Mouse (Mus musculus): ENCODE data around the gene Cdh13. TPM values are rescaled to one million over a fixed set of nuclear protein-coding genes. Genes with fewer than 3 reads are reported as not detected.

Gene Cdh13
- 23.6 and 53.0 TPM in 2 replicates for polyA plus RNA-seq (2012; rRNA removed; ENCODE audit: low replicate concordance)

DNA sequence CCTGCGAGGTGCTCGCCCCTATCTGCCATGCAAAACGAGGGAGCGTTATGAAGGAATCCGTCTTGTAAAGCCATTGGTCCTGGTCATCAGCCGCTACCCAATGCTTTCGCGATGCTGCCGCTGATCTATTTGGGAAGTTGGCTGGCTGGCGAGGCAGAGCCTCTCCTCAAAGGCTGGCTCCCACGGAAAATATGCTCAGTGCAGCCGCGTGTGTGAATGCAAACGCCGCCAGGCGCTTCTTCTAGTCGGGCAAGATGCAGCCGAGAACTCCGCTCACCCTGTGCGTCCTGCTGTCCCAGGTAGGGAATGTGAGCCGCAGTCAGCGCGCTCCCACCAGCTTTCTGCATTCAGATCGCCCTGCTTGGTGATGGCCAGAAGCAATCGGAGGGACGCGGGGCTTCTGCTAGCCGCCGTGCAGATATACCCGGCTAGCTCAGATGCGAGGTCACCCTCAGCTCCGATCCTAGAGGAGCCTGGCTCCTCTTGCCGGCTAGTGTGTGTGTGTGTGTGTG, at the start of gene Cdh13:
TSS of gene Cdh13 (plus strand) at position 134 of the 512 bp plus-strand sequence.

DNA sequence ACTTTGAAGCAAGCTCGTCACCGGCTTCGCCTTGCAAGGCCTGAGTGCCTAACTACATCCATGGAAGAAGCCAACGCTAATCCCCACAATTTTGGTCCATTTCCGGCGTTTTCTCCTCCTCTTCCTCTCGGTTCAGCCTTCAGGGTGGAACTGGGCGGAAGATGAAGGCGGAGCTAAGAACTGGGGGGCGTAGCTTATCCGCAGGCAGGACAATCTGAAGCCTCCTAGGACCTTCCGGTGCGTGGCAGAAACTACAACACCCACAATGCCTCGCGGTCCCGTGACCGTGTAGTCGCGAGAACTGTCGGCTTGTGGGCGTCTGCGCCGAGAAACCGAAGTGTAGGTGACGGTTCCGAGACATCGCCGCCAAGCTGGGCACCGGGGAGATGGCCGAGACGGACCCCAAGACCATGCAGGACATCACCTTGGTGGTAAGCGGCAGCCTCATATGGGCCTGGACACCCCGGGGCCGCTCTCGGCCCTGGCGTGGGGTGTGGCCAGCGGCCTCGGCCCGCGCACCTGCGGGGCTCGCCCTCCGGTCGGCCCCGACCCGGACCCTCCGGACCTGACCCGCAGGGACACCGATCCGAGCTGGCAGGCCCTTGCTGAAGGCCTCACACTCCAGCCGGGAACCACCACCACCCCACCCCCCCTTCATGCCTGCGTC, 1060.8 kb downstream of the Cdh13 start, which contains the start of gene Hsbp1:
TSS of gene Hsbp1 (plus strand) at position 299 of the 667 bp plus-strand sequence.

